Mouse (Mus musculus) kidney, adult 2 months (tissue): ENCODE measurements at regions not wholly inside any gene's neighbourhood (a gene's known extent, or its start where the extent isn't known, plus 50 kb on each side); places are given as distances from the start of the nearest gene placed in this dataset.
"Not testable (repeated sequence)": the region's sequence is repeated elsewhere in the genome, so short reads cannot be mapped to it uniquely, and the experiment has no call there.

Source experiments
- DNase-seq: peaks from one replicate; pipeline ENCODE4 v3.0.0; 2021
- H3K27ac ChIP-seq: fragments of 200-500 bp; 2 replicates; pipeline ENCODE4 v1.5.1; 2012; ENCODE audit warnings: low read depth, low read length, control low read depth, inconsistent platforms; ENCODE audit not compliant: insufficient read depth
- H3K27me3 ChIP-seq: fragments of 200-500 bp; replicated peaks from 2 replicates; pipeline ENCODE4 v1.6.1; 2012; ENCODE audit warnings: mild to moderate bottlenecking, moderate library complexity, low read length, inconsistent platforms; ENCODE audit not compliant: control insufficient read depth, insufficient read depth
- H3K36me3 ChIP-seq: fragments of 200-500 bp; 2 replicates; pipeline ENCODE4 v1.6.1; 2012; ENCODE audit warnings: mild to moderate bottlenecking, moderate library complexity, low read length, inconsistent platforms; ENCODE audit not compliant: control insufficient read depth, insufficient read depth
- H3K4me1 ChIP-seq: fragments of 200-500 bp; 2 replicates; pipeline ENCODE4 v1.6.1; 2011; ENCODE audit warnings: low read length; ENCODE audit not compliant: control insufficient read depth, insufficient read depth
- H3K4me3 ChIP-seq: fragments of 200-500 bp; 2 replicates; pipeline ENCODE4 v1.5.1; 2011; ENCODE audit warnings: mild to moderate bottlenecking, low read depth, low read length, control low read depth; ENCODE audit not compliant: insufficient read depth
- CTCF ChIP-seq: fragments of 200-500 bp; conservative IDR thresholded peaks from 2 replicates; pipeline ENCODE4 v1.5.1; 2011; ENCODE audit warnings: low read depth, mild to moderate bottlenecking, control low read depth, low read length, moderate library complexity, mixed read lengths; ENCODE audit not compliant: insufficient read depth, insufficient read length
- POLR2A ChIP-seq: fragments of 200-500 bp; IDR thresholded peaks from one replicate; pipeline ENCODE4 v1.6.1; 2011; ENCODE audit warnings: low read depth, low read length, control low read depth
- WGBS: fragments of 180-500 bp; shearing (Covaris S2); methylation state at CpG from one replicate; pipeline ENCODE4 v1.1.7; 2018; 5-methylcytosine and 5-hydroxymethylcytosine counted together

DNA sequence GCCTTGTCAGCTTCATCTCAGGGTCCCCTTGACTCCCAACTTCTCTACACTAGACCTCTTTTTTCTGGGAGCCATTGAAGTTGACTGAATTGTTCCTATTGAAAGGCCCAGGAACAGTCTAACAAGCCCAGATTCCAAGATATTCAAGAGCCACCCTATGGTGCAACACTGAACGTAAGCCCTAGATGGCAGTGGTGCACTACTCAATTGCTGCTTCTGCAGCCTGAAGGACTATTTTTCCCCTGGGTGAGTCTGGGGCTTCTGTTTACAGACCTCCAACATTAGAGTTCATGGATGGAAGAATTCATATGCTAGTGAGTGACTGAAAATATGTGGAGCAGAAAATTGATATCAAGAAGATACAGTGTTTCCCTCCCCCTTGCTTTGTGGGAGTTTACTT lies 306.4 kb upstream of the 5730507C01Rik start:
- not testable (repeated sequence) for H3K4me3 ChIP-seq, H3K27ac ChIP-seq, H3K4me1 ChIP-seq, H3K27me3 ChIP-seq, H3K36me3 ChIP-seq
- DNase-seq, result peak; percentile 21
- WGBS, result 88% methylated on average over 1 of the region's 1 CpGs

GRCm38 (mm10) chr12:18216432-18216926 lies 297.8 kb upstream of the 5730507C01Rik start:
- H3K27me3 ChIP-seq, H3K4me1 ChIP-seq, H3K27ac ChIP-seq, H3K4me3 ChIP-seq, DNase-seq, H3K36me3 ChIP-seq: not testable (repeated sequence)
- 87% methylated on average over 16 of the region's 16 CpGs for WGBS

GRCm38 (mm10) chr12:18224516-18224915 lies 289.8 kb upstream of the 5730507C01Rik start:
- WGBS, result 83% methylated on average over 6 of the region's 6 CpGs
- H3K4me3 ChIP-seq, result no peak overlapping the region
- DNase-seq, result no peak
- TF ChIP-seq CTCF (no peak), POLR2A (no peak)
- H3K27me3 ChIP-seq, result no peaks in the 10 kb centered on the region
- H3K27ac ChIP-seq, result no peak overlapping the region
- H3K36me3 ChIP-seq, result no peaks in the 10 kb centered on the region
- no peaks in the 10 kb centered on the region for H3K4me1 ChIP-seq

- no peak overlapping the region for H3K4me3 ChIP-seq
- H3K36me3 ChIP-seq, result no peaks in the 10 kb centered on the region
- H3K27me3 ChIP-seq, result no peaks in the 10 kb centered on the region
- H3K27ac ChIP-seq, result no peak overlapping the region
- TF ChIP-seq CTCF (no peak), POLR2A (no peak)
- no peak for DNase-seq
- 86% methylated on average over 10 of the region's 10 CpGs for WGBS
- H3K4me1 ChIP-seq, result no peaks in the 10 kb centered on the region
Observed at GRCm38 (mm10) chr12:18226691-18227090, 287.6 kb upstream of the 5730507C01Rik start.

GRCm38 (mm10) chr12:18231896-18232295 lies 282.4 kb upstream of the 5730507C01Rik start:
- not testable (repeated sequence) for H3K4me1 ChIP-seq, H3K4me3 ChIP-seq, H3K27me3 ChIP-seq, DNase-seq, H3K36me3 ChIP-seq, H3K27ac ChIP-seq
- WGBS, result 84% methylated on average over 5 of the region's 5 CpGs

DNA sequence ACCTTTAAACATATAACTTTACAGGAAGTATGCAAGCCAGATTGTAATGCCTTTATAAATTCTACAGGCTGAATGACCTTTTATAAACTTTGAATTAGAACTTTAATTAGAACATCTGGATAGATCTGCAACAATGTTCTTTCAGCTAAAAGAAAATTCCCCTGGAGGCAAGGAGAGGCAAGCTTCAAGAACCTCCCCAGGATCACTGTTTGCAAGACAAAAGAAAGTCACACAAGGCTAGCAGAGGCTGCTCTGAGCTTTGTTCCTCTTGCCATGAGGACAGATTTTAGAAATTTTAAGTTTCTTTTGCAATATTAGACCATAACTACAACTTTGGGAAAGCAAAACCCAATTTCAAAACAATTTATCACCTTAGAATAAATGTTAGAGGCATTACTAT lies 278.0 kb upstream of the 5730507C01Rik start:
- DNase-seq, H3K4me3 ChIP-seq, H3K4me1 ChIP-seq, H3K36me3 ChIP-seq, H3K27me3 ChIP-seq, H3K27ac ChIP-seq: not testable (repeated sequence)

DNA sequence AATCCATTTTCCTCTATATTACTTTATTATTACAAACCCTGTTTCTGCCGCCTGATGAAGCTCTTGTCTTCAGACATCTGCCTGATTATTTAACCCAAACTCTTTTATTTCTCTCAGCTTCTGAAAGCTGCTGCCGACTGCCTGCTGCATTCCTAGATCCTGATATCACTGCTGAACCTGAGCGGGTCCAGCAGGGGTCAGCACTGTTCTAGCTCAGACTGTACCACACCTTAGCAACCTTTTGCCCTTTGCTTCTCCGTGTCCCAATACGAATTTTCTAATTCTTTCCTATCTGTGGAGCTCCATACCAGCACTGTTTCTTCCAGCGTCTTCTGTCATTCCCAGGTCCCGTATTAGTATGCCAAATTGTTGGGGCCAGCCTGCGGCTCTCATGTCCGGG lies 276.8 kb upstream of the 5730507C01Rik start:
- WGBS, result 83% methylated on average over 9 of the region's 9 CpGs

More for the DNA sequence above, 276.8 kb upstream of the 5730507C01Rik start:
- no peak for TF ChIP-seq POLR2A
- no peak for TF ChIP-seq CTCF
- no peak for DNase-seq
- Histone ChIP-seq H3K4me1 (no peaks in the 10 kb centered on the region), H3K27me3 (no peaks in the 10 kb centered on the region), H3K4me3 (no peak overlapping the region), H3K36me3 (no peaks in the 10 kb centered on the region), H3K27ac (no peak overlapping the region)
